Mouse (Mus musculus): ENCODE data around the gene Rab44.

Gene Rab44

DNA sequence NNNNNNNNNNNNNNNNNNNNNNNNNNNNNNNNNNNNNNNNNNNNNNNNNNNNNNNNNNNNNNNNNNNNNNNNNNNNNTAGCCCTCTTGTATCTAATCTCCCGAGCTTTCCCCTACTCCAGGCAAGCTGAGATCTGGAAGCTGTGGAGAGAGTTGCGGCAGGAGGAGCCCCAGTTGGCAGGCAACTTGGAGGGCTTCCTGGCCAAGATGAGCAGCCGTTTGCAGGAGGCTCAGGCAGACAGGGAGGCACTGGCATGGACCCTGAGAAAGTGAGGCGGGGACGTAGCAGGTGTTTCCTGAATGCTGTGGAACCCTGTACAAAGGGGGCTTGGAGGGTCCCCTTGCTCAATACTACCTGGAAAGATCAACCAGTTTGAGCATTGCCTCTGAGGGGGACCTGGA lies 21.1 kb downstream of the Rab44 start:
- no peak for DNase-seq (ENCODE audit: low read depth, low spot score)

DNA sequence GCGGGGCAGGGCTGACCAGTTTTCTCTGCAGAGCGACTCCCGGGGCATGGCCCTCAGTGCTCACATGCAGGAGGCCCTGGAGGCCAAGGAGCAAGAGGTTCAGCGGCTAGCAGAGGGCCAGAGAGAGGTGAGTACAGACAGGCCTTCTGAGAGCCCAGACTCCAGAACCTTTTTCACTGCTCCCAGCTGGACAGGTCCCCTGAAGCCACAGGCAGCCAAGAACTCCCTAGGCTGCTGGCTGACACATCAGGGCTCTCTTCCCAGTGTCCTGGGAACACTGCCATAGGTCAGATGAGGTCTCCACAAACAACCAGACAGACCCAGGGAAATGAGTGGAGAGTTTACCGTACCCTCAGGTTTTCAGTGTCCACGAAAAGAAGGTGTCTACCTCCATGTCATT lies 22.3 kb downstream of the Rab44 start:
- DNase-seq (ENCODE audit: low read depth, low spot score), result no peak

DNA sequence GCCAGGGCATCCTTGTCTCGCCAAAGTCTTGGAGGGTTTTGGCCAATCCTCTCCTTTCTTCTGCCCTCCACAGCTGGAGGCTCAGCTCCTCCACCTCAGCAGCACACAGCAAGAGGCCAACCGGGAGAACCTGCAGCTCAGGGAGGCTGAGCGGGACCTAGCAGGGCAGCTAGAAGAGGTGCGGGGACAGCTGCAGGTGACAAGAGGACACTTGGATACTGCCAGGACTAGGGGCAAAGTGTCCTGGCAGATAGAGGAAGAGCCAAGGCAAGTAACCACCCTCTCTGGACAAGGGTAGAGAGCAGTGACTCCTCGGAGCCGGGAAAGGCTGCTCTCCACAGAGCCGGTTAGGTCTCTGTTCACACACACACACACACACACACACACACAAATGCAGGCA lies 24.0 kb downstream of the Rab44 start:
- no peak for DNase-seq (ENCODE audit: low read depth, low spot score)

GRCm38 (mm10) chr17:29141577-29141976 lies 27.6 kb downstream of the Rab44 start:
- DNase-seq (ENCODE audit: low read depth, low spot score), result no peak

DNA sequence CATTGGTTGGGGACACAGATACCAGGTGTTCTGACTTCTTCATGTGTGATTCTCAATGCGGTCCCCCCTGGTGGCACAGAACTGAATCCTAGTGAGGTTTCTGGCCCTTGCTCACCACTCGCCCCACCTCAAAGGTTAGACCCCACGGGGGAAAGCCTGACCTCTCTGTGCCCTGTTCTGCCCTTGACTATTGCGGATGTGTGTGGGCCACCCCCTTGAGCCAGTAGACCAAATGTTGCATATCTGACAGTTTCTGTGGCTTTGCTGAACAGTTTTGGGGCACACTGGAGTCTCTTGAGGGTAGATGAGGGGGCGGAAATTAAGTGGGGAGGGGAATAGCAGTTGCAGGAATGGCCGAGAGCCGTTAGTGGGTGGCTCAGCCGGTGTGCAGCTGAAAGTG lies 29.3 kb downstream of the Rab44 start:
- DNase-seq (ENCODE audit: low read depth, low spot score), result no peak

DNA sequence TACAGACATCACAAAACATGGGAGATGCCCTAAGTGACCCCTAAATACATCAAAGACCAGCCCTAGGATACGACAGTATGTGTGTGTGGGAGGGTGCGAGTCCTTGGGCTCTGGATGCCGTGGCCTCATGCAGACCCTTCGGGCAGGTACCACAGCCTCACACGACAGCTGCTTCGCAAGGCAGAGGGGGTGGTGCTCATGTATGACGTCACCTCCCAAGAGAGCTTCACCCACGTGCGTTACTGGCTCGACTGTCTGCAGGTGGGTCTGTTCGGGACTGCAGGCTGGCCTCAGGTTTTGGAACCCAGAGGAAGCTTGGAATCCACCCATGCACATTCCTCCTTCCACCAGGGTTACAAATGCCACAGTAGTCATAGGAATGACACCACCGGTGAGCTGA lies 31.2 kb downstream of the Rab44 start:
- no peak for DNase-seq (ENCODE audit: low read depth, low spot score)

DNA sequence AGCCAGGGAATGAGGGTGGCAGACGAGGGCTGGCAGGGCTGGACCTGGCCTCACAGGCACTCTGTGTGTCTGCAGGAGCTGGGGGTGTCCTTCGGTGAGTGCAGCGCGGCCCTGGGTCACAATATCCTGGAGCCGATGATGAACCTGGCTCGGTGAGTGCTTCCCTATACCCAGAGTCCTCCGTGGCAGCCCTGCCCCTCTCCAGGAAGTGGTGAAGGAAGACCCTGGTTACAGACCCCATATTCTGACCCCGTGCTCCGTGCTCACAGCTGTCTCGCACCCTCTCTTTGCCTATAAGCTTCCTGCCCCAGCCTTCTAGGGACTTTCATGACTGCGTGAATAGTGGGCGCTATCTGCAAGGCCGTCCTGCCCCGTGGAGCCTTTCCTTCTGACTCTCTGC lies 33.3 kb downstream of the Rab44 start:
- no peak for DNase-seq (ENCODE audit: low read depth, low spot score)

GRCm38 (mm10) chr17:29147773-29148172 lies 33.8 kb downstream of the Rab44 start:
- no peak for DNase-seq (ENCODE audit: low read depth, low spot score)

DNA sequence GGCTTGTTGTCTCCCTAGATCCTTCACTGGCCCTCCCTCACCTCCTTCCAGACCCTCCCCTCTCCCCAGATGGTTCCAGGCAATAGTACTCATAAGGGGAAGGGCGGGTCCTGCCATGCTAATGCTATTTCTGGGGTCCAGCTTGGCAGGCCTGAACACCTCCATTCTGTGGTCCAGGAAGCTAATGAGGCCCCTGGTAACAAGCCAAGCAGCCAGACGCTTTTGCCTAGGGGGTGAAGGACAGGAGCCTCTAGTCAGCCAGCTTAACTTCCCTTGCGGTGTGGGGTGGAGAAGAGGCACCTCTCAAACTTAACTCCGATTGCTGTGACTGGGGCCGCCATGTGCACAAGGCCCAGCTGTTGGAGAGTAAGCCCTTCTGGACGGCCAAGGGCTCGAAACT lies 35.8 kb downstream of the Rab44 start:
- DNase-seq (ENCODE audit: low read depth, low spot score), result no peak

DNA sequence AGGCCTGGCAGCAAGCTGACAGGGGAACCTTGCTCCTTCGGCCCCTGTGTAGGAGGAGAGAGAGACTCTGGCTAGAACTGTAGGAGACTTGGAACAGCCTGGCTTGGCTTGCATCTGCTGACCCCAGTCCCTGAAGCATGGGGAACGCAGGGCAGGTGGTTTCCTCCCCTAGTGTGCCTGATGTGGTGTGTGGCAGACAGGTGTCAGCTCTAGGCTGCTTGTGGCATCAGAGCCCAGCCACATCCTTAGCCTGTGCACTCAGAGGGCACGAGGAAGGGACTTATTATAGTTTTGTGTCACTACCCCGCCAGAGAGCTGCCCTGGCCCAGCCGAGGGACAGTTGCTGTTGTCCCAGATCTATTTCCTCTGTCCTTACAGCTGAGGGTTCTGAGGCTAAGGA lies 38.6 kb downstream of the Rab44 start:
- DNase-seq (ENCODE audit: low read depth, low spot score), result no peak

GRCm38 (mm10) chr17:29154247-29154646 lies 40.3 kb downstream of the Rab44 start:
- DNase-seq (ENCODE audit: low read depth, low spot score), result no peak

GRCm38 (mm10) chr17:29155355-29156135 lies 41.6 kb downstream of the Rab44 start:
- DNase-seq (ENCODE audit: low read depth, low spot score), result no peak

DNA sequence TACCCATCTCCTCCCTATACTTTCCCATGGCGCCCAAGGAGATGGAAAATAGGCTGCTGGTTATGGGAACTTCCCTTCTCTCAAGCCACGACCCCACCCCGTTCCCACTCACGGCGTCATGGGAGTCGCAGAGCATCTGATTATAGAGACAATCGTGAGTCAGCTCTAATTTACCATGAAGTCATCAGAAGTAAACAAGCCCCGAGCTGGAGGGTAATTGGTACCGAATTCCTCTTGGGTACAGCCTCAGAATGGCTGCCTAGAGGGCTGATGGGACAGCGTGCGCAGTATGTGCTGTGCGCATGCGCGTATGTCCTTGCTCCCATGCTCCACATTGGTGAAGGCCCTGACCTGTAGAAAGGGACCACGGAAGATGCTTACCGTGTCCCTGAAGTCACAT lies 42.5 kb downstream of the Rab44 start:
- no peak for DNase-seq (ENCODE audit: low read depth, low spot score)

- no peak for DNase-seq (ENCODE audit: low read depth, low spot score)
These were observed 42.9 kb downstream of the Rab44 start for GRCm38 (mm10) chr17:29156866-29157265.

DNA sequence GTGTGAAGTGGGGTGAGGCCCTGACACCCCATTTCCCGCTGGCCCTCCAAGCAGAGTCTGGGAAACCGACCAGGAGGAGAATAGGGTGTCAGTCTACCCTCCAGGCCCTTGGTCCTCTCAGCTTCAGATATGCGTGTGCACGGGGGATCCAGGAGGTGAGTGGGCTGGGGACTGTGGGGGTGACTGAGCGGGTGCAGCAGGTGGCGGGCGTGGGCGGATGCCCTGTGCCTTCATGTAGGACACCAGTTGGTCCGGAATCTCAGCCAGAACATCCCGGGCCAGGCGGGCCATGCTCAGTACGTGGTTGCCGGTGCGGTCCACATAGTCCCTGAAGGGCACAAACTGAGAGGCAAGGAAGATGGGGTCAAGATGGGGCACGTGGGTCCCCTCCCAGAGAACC lies 45.0 kb downstream of the Rab44 start:
- no peak for DNase-seq (ENCODE audit: low read depth, low spot score)

DNA sequence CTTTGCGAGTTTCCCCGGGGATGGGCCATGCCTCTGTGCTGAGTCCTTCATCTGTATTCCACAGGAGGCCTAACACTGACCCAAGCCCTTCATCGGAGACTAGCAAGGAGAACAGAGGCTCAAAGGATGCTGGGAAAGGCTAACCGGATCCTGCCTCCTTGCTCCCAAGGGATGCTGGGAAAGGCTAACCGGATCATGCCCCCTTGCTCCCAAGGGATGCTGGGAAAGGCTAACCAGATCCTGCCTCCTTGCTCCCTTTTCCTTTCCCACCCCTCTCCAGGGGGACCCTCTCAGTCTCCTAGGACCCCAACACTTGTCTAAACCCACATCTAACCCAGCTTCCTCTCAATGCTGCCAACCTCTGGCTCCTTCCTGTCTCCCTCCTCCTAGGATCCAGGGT lies 45.4 kb downstream of the Rab44 start:
- no peak for DNase-seq (ENCODE audit: low read depth, low spot score)

- DNase-seq (ENCODE audit: low read depth, low spot score), result no peak
These were observed 46.0 kb downstream of the Rab44 start for GRCm38 (mm10) chr17:29159743-29160455.

DNA sequence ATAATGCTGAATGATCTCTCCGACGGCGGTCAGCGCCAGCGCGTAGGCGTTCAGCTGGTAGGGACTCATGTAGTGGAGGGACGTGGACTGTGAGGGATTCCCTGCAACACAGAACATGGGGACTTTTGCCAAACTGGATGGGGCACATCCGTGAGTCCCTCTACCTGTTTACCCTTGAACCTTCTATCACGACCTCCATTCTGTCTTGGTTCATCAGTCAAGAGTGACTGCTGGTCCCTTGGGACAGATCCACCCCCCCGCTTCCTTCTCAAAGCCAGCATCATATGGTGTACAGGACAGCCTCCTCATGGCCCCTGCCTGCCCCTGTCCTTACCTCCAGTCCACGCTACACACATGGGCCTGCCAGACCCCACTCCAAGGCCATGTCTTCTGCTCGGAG lies 48.4 kb downstream of the Rab44 start:
- no peak for DNase-seq (ENCODE audit: low read depth, low spot score)

- no peak for DNase-seq (ENCODE audit: low read depth, low spot score)
These were observed 50.6 kb downstream of the Rab44 start for GRCm38 (mm10) chr17:29164469-29165111.

- no peak for DNase-seq (ENCODE audit: low read depth, low spot score)
These were observed 51.5 kb downstream of the Rab44 start for GRCm38 (mm10) chr17:29165452-29165851.

DNA sequence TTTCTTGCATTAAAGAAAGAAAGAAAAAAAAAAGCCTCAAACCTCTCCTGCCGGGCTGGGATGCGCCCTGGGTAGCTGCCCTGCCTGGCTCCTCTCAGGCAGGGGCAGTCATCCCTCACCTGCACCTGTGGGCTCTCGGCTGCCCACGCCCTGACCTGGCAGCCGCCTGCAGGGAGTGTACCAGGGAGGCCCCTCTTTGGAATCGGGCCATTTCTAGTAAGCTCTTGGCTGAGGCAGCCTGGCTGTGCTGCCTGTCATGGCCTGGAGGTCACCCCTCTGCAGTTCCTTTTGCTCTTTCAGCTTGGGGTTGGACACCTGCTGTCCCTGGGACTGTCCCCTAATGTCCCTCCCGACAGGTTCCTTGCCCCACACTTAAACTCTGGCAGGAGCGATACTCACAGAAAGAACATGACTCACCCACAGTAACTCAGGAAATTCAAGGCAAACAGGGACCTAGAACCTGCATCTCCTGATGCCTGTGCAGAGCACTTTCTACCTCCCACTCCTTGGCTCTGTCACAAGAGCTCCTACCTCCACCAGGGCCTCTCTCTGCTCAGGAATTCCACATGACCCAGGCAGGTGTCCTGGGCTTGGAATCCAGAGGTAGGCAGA lies 52.1 kb downstream of the Rab44 start:
- DNase-seq (ENCODE audit: low read depth, low spot score), result no peak

- no peak for DNase-seq (ENCODE audit: low read depth, low spot score)
These were observed 53.4 kb downstream of the Rab44 start for GRCm38 (mm10) chr17:29167371-29167770.
